Mouse (Mus musculus): ENCODE results near the gene Pigl.
"Not testable (repeated sequence)": the region's sequence is repeated elsewhere in the genome, so short reads cannot be mapped to it uniquely, and the experiment has no call there.

Pigl gene

DNA sequence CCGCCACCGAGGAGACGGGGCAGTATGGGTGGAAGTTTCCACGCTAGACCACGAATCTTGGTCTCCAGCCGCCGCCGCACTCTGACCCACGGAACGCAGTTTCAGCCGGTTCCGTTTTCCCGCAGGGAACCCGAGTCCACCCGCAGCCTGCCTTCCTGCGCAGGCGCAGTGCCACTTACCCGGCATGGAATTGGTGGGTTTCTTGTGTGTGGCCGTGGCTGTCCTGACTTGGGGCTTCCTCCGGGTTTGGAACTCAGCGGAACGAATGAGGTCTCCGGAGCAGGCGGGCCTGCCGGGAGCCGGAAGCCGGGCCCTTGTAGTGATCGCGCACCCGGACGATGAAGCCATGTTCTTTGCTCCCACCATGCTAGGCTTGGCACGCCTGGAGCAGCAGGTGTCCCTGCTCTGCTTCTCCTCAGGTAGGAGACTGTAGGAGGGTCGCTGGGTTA, at the start of gene Pigl, which contains the start of gene Ncor1:
Pigl (plus strand) TSS at position 185 of the 449 bp plus-strand sequence.
Ncor1 (minus strand) TSS at position 266 of the 449 bp plus-strand sequence.
- peak; percentile 78 for DNase-seq (ENCODE audit: low spot score)

DNA sequence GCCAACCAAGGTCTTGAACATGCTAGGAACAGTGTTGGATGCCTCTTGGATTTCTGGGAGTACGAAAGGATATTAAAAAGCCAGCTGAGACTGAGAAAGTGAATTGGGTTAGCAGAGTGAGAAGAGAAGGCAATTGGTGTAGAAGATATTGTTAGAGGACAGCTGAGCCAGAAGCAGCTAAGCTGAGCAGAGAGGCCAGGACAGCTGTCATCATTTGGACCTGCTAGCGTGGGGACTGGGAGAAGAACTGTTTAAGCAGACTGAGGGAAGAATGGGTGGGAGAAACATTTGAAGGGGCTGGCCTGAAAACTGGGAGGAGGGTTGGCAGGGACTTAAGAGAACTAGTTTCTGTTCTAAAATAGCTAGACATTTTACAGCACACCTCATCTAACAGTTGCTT, 49.4 kb upstream of the Pigl start:
- DNase-seq (ENCODE audit: low spot score), result no peak

GRCm38 (mm10) chr11:62409611-62410010, 48.6 kb upstream of the Pigl start:
- DNase-seq (ENCODE audit: low spot score), result no peak

DNA sequence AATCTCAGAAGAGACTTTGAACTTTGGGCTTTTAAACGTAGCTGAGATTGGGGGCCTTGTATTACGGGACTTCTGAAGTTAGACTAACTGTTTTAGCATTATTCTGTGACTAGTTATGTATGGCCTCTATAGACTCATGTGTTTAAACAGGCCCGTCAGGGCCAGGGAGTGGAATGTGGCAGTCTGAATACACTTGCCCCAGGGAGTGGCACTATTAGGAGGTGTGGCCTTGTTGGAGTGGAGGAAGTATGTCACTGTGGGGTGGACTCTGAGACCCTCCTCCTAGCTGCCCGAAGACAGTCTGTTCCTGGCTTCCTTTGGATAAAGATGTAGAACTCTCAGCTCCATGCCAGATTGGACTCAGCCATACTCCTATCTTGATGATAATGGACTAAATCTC, 43.2 kb upstream of the Pigl start:
- DNase-seq (ENCODE audit: low spot score), result no peak

DNA sequence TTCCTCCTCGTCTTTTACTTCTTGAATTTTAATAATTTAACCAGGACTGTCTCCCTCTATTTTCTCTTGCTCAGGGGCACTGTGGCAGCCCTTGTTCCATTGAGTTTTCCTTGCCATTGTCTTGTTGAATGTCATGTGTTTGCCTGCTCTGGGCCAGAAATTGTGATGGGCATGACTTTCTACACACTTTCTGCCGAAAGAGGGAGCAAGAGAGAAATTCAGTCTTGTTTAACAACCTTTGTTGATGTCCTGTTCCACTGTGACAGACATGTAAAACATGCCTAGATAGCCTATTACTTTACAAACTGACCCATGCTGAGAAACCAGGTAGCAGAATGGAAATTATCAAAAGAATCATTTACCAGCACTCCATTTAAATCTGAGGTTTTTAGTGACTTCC, 33.7 kb upstream of the Pigl start:
- DNase-seq (ENCODE audit: low spot score), result no peak

DNA sequence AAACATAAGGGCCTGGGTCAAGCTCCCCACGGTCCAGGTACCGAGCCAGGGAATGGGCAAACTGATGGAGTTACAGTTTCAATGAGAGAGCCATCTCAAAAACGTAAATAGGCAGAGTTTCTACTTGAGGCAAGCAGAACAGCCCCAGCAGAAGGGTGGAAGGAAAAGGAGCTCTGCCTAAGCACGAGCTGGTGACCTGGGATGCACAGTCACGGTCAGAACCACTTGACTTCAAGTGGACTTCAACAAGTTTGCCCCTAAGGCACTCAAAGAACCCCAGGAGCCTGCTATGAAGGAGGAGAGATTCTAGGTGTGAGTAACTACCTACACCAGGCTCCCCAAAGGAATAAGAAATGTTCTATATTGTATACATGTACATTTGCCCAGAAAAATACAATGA, 32.0 kb upstream of the Pigl start:
- DNase-seq (ENCODE audit: low spot score), result no peak

DNA sequence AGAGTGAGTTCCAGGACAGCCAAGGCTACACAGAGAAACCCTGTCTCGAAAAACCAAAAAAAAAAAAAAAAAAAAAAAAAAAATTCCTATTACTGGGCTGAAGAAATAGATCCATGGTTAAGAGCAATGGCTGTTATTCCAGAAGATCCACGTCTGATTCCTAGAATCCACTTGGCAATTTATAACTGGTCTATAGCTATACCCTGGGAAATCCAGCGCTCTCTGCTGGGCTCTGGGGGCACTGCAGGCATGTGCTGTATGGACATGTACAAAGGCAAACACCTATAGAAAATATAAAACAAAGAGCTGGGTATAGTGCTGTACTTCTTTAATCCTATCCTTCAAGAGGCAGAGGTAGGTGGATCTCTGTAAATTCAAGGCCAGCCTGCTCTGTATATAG, 31.2 kb upstream of the Pigl start:
- no peak for DNase-seq (ENCODE audit: low spot score)

DNA sequence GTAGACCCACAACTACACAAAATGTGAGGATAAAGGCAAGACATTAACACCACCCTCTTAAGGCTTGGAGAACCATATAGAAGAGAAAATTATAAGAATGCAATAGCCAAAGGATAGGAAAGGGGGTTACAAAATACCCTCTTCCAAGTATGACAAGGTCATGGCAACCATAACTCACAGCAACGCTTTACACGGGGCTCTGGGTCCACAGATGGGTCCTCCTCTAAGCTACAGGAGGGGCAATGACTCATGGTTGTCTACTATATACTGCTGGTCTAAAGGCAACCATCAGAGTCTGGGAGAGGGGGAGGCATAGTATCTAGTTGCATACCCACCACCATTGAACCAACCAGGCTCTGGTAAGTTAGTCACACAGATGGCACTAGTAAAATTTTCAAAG, 26.0 kb upstream of the Pigl start:
- DNase-seq (ENCODE audit: low spot score), result no peak

DNA sequence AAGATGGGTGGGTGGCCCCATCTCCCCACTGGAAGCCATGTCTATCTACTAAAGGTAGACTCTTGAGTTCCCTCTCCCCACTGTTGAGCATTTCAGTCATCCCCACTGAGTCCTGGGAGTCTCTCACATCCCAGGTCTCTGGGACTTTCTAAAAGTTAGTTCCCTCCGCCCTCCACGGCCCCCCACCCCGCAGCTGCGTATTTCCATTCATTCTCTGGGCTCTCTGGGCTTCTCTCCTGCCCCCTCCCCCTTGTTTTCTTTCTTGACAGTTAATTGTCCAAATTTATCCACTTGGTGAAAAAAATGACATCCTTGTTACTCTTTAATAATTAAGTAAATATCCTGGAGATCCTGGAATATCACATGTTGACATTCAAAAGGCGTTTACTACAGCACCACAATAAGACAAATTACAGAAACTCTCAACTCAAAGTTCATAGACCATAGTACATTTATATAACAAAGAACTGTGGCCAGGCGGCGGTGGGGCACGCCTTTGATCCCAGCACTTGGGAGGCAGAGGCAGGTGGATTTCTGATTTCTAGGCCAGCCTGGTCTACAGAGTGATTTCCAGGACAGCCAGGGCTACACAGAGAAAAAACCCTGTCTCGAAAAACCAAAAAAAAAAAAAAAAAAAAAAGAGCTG, 17.5 kb upstream of the Pigl start:
- DNase-seq (ENCODE audit: low spot score), result no peak

GRCm38 (mm10) chr11:62445799-62446198, 12.5 kb upstream of the Pigl start:
- no peak for DNase-seq (ENCODE audit: low spot score)

GRCm38 (mm10) chr11:62448971-62449370, 9.3 kb upstream of the Pigl start:
- DNase-seq (ENCODE audit: low spot score), result no peak

- no peak for DNase-seq (ENCODE audit: low spot score)
These were observed 3.1 kb upstream of the Pigl start for GRCm38 (mm10) chr11:62455193-62455592.

DNA sequence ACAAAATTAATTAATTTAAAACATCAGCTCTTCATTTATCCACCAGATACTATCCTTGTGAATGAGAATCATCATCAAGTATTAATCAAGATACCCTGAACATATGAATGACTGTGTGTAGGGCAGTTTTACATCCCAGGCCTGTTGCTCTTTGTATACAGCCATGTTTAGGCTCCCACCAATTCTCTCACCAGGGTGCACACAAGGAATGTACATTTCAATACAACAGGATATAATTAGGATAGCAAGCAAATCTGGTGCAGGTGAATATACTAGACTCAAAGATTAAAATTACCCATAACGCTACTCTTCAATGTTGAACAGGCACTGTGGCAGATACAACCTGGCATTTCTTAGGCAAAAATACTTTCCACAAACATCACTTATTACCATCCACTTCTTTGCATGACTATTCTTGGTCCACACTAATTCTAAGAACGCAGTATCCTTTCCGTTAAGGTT, 2.2 kb upstream of the Pigl start:
- DNase-seq (ENCODE audit: low spot score), result no peak

DNA sequence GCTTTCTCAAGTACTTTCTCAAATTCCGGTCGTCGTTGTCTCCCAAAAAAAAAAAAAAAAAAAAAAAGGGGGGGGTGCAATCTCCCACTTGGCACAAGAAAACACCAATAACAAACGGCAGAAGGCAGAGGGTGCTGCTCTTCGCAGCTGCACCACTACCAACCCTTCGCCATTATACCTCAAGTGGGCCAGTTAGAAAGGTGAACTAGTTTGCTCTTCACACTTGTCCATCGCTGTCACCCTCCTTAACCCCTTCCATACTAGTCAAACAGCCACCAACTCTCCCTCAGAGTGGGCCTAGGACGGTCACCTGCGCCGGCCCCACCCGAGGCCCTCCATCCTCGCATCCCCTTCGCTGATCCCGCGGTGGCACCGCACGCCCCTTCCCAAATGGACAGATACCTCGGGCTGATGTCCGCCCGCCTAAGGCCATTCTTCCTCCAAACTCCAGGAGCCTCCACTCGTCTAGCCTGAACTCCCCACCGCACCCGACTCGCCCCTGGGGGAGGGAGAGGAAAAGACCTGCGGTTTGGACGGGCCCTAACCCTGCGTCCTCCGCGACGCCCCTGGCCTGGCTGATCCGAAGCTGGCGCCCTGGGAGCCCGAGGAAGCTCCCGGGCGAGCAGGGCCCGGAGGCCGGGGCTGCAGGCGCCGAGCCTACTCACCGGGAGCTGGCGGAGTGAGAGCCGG, 1.6 kb upstream of the Pigl start:
- peak; percentile 21 for DNase-seq (ENCODE audit: low spot score)

DNA sequence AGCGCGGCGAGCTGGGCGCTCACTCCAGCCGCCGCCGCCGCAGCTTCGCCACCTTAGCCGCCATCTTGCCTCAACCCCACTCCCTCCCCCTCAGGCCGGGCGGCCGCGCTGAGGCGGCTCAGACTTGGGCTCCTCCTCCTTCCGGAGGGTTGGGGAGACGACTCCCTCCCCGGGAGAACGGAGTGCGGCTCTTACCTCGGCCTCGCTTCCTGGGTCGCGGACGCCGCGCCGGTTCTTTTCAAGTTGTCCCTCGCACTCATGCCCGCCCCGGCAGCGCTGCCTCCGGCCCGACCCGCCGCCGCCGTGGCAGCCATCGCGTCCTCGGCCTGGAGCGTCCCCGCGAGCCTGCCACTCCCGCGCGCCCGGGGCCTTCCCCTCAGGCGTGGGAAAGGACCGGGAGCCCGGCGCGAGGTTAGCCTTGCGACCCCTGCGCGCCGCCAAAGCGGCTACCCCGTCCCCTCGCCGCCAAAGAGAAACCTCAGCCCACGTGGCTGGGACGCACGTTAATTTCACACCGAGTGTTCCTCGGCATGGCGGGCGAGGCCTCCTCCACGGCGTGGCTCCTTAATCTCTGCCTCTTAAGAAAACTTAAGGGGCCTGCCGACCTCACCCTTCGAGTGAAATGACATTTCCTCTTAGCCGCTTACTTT, 894 bp upstream of the Pigl start:
- peak; percentile 88 for DNase-seq (ENCODE audit: low spot score)

DNA sequence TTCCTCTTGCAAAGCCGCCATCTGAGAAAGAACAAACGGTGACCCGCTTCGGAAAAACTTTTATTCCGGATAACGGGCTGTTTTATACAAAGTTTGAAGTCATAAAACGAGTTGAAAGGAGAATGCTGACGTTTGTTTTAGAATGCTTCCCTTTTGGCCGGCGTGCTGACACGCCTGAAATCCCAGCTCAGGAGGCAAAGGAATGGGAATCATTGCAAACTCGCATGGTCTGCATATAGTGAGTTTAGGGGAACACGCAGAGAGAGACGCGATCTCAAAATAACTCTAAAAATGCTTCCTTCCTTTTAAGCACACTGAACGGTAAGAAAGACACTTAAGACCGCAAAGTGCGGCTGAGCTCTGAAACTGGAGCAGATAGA, 379 bp upstream of the Pigl start:
- no peak for DNase-seq (ENCODE audit: low spot score)

GRCm38 (mm10) chr11:62458780-62459179, 520 bp downstream of the Pigl start:
- no peak for DNase-seq (ENCODE audit: low spot score)

GRCm38 (mm10) chr11:62462529-62462928, 4.3 kb downstream of the Pigl start:
- not testable (repeated sequence) for DNase-seq (ENCODE audit: low spot score)

- no peak for DNase-seq (ENCODE audit: low spot score)
These were observed 5.1 kb downstream of the Pigl start for GRCm38 (mm10) chr11:62463225-62463915.

DNA sequence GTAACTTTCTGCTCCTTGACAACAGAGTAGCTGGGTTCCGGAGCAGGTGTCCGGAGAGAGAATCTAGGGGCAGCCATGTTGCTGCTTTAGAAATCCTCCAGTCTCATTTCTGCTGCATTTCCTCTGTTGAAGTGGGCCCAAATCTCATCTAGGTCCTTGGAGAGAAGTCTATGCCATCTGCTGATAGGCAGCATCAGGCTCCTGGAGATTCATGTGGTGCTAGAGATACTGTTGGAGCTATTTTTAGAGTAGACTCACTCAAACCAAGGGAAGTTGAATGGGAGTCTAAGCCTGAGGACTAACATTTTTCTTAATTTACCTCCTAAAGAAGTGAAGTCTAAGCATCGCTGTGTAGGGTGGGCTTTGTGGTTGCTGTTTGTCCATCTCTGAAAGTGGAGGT, 6.4 kb downstream of the Pigl start:
- DNase-seq (ENCODE audit: low spot score), result no peak

GRCm38 (mm10) chr11:62465849-62466248, 7.6 kb downstream of the Pigl start:
- no peak for DNase-seq (ENCODE audit: low spot score)

DNA sequence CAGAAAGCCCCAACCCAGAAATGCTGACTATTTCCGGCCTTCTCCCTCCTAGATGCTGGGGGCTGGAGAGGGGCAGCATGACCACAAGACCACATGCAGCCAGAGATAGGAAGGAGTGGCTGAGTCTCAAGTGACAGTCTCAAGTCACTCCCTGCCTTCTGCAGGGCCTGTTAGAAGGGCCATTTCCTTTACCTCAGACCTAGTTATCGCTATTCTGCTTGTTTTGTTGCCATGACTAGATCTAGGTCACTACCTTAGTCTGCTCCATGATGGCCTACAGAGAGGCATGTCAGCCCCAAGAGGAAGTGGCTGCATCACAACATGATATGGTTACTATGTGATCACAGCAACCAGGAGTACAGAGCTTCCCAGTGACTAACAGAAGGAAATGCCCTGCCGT, 8.3 kb downstream of the Pigl start:
- no peak for DNase-seq (ENCODE audit: low spot score)

GRCm38 (mm10) chr11:62467289-62467688, 9.0 kb downstream of the Pigl start:
- DNase-seq (ENCODE audit: low spot score), result not testable (repeated sequence)
